Mouse (Mus musculus) induced T-regulatory cell, adult 2 months (primary cell): Measurements from ENCODE around the gene Scfd2.

Experiments
- DNase-seq: peaks from one replicate; pipeline ENCODE4 v3.0.0-alpha.2; 2012; ENCODE audit warnings: low read depth

Scfd2 gene

GRCm38 (mm10) chr5:74277216-74277615 is 254.3 kb downstream of the Scfd2 start:
- DNase-seq, result no peak

GRCm38 (mm10) chr5:74273313-74273712 is 258.2 kb downstream of the Scfd2 start:
- no peak for DNase-seq

- no peak for DNase-seq
These were observed 263.7 kb downstream of the Scfd2 start for GRCm38 (mm10) chr5:74267736-74268369.

- no peak for DNase-seq
These were observed 264.4 kb downstream of the Scfd2 start for GRCm38 (mm10) chr5:74267196-74267595.

- no peak for DNase-seq
These were observed 265.1 kb downstream of the Scfd2 start for GRCm38 (mm10) chr5:74266476-74266819.

- DNase-seq, result no peak
These were observed 265.7 kb downstream of the Scfd2 start for GRCm38 (mm10) chr5:74265601-74266475.

GRCm38 (mm10) chr5:74265151-74265550 is 266.4 kb downstream of the Scfd2 start:
- DNase-seq, result no peak

GRCm38 (mm10) chr5:74264541-74264940 is 267.0 kb downstream of the Scfd2 start:
- no peak for DNase-seq

- DNase-seq, result peak; percentile 52
These were observed 270.5 kb downstream of the Scfd2 start for GRCm38 (mm10) chr5:74261016-74261415.

- DNase-seq, result peak; percentile 81
These were observed 271.2 kb downstream of the Scfd2 start for GRCm38 (mm10) chr5:74260378-74260809.

GRCm38 (mm10) chr5:74256705-74257104 is 274.9 kb downstream of the Scfd2 start:
- DNase-seq, result no peak

GRCm38 (mm10) chr5:74254996-74255395 is 276.6 kb downstream of the Scfd2 start:
- no peak for DNase-seq

- DNase-seq, result no peak
These were observed 277.7 kb downstream of the Scfd2 start for GRCm38 (mm10) chr5:74253724-74254328.

- DNase-seq, result no peak
These were observed 278.8 kb downstream of the Scfd2 start for GRCm38 (mm10) chr5:74252672-74253286.

- no peak for DNase-seq
These were observed 280.6 kb downstream of the Scfd2 start for GRCm38 (mm10) chr5:74250947-74251346.

- DNase-seq, result no peak
These were observed 281.3 kb downstream of the Scfd2 start for GRCm38 (mm10) chr5:74250308-74250707.

- no peak for DNase-seq
These were observed 281.8 kb downstream of the Scfd2 start for GRCm38 (mm10) chr5:74249794-74250193.

- no peak for DNase-seq
These were observed 284.6 kb downstream of the Scfd2 start for GRCm38 (mm10) chr5:74246971-74247370.

GRCm38 (mm10) chr5:74246453-74246852 is 285.1 kb downstream of the Scfd2 start:
- no peak for DNase-seq

GRCm38 (mm10) chr5:74245641-74246145 is 285.9 kb downstream of the Scfd2 start:
- DNase-seq, result no peak

GRCm38 (mm10) chr5:74244406-74245019 is 287.0 kb downstream of the Scfd2 start:
- DNase-seq, result no peak

GRCm38 (mm10) chr5:74242654-74243053 is 288.9 kb downstream of the Scfd2 start:
- no peak for DNase-seq
